ENCODE assay signal across 8 mouse cellular contexts in the genomic region with DNA sequence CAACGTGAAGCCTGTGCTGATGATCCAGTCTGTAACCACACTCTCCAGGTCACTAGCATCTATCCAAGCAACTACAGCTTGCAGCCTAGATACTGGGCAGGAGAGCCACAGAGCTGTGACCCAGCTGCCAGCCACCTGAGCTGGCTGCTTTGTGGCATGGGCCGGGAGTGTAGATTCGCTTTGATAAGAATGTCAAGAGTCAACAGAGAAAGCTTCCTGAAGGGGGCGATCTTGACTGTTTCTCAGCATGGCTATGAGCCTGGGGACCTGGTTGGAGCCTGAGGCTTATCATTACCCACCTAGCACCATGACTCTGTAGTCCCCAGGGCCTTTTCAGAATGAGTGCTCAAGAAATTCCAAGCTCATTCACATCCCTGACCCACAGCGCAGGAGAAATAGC. TPM values are rescaled to one million over a fixed set of nuclear protein-coding genes. Genes with fewer than 3 reads are reported as not detected.
DNase-seq lines count a peak whose midpoint lies in the region; ATAC-seq and TF ChIP-seq lines count a peak whose summit lies in the region.

No protein-coding gene starts in this region.

- H3K4me3 ChIP-seq in left cerebral cortex, adult 2 months: no peak overlapping the region
- peak overlapping the region; percentile 35; the same call in 1 of the 2 replicates for H3K4me3 ChIP-seq in brown adipose tissue, adult 24 weeks (ENCODE audit: insufficient read depth, low read depth, low read length)
- H3K4me3 ChIP-seq in limb, embryonic 10.5 days: no peak overlapping the region
- H3K4me3 ChIP-seq in forebrain, postnatal 0 days (ENCODE audit: low read depth, low read length): no peak overlapping the region

- peaks cover 5% of the 10 kb centered on the region; the same call in 1 of the 2 replicates for H3K4me1 ChIP-seq in brown adipose tissue, adult 24 weeks (ENCODE audit: control insufficient read depth, insufficient read depth, insufficient read length, low read length)
- H3K4me1 ChIP-seq in limb, embryonic 10.5 days: peaks cover 40% of the 10 kb centered on the region
- peaks cover 6% of the 10 kb centered on the region; the same call in 1 of the 2 replicates for H3K4me1 ChIP-seq in forebrain, postnatal 0 days (ENCODE audit: insufficient read depth)

- H3K9ac ChIP-seq in forebrain, postnatal 0 days: no peak overlapping the region

- H3K27me3 ChIP-seq in limb, embryonic 10.5 days (ENCODE audit: low read depth, poor library complexity, severe bottlenecking): no peaks in the 10 kb centered on the region; the same call in 1 of the 2 replicates
- no peaks in the 10 kb centered on the region for H3K27me3 ChIP-seq in forebrain, postnatal 0 days (ENCODE audit: insufficient read depth, low read length)

- H3K9me3 ChIP-seq in limb, embryonic 10.5 days (replicated peaks): no peaks in the 10 kb centered on the region
- H3K9me3 ChIP-seq in forebrain, postnatal 0 days (ENCODE audit: low read length): no peaks in the 10 kb centered on the region

- H3K4me2 ChIP-seq in forebrain, postnatal 0 days (ENCODE audit: low read depth): no peak overlapping the region

- intact Hi-C loops in left cerebral cortex, adult 2 months (cut with DNase I): no loop called here
- intact Hi-C loops in left cerebral cortex, postnatal 4 days (cut with DNase I): no loop called here

- peak; percentile 7; the same call in 1 of the 2 replicates for TF ChIP-seq CTCF in left cerebral cortex, adult 2 months (IDR thresholded peaks at IDR 0.05)
- TF ChIP-seq CTCF in forebrain, postnatal 0 days (IDR thresholded peaks at IDR 0.05; ENCODE audit: low read depth): no peak

- no peak overlapping the region for H3K27ac ChIP-seq in left cerebral cortex, adult 2 months
- H3K27ac ChIP-seq in brown adipose tissue, adult 24 weeks (replicated peaks; ENCODE audit: low read depth, low read length): no peak overlapping the region
- H3K27ac ChIP-seq in limb, embryonic 10.5 days: peak overlapping the region; percentile 19; the same call in 1 of the 2 replicates
- H3K27ac ChIP-seq in forebrain, postnatal 0 days (ENCODE audit: low read depth, low read length): no peak overlapping the region

- DNase-seq in left cerebral cortex, adult 2 months (ENCODE audit: extremely low spot score in 1 of 2, low spot score in 2 of 2): no peak
- no peak for DNase-seq in left cerebral cortex, postnatal 4 days
- DNase-seq in limb, embryonic 10.5 days (ENCODE audit: low spot score): no peak
- DNase-seq in retina, embryonic 14.5 days (ENCODE audit: low spot score): peak; percentile 65
- DNase-seq in forebrain, postnatal 0 days: no peak
- no peak for DNase-seq in urinary bladder, postnatal 4 days (ENCODE audit: low spot score in 2 of 2)
- no peak for DNase-seq in thymus, postnatal 25 days

- ATAC-seq in forebrain, postnatal 0 days: no peak

- H3K36me3 ChIP-seq in limb, embryonic 10.5 days: no peaks in the 10 kb centered on the region
- H3K36me3 ChIP-seq in forebrain, postnatal 0 days (ENCODE audit: insufficient read depth): no peaks in the 10 kb centered on the region

- 52% methylated on average over 5 of the region's 5 CpGs for whole genome bisulfite sequencing in limb, embryonic 10.5 days
- WGBS in forebrain, postnatal 0 days: 57% methylated on average over 5 of the region's 5 CpGs

RNA-seq across cellular contexts. Expression of a gene that starts 2.0 kb away (rescaled TPM):
- total RNA-seq in left cerebral cortex, adult 2 months (2021): 1 to 10 TPM; 4.7 to 6.5 TPM
- total RNA-seq in left cerebral cortex, postnatal 4 days (2021): 1 to 10 TPM; 9.2 TPM
- polyA plus RNA-seq in brown adipose tissue, adult 24 weeks (2012; ENCODE audit: insufficient read depth, insufficient read length, missing spikeins): 11.5 and 12.5 TPM in 2 replicates
- 10.5 and 16.1 TPM in 2 replicates for polyA plus RNA-seq in limb, embryonic 10.5 days (2016; fragmentation: Nextera tagmentation; extraction: Ambion mirVana)
- total RNA-seq in forebrain, postnatal 0 days (2014; rRNA removed): 4.2 and 7.5 TPM in 2 replicates
- polyA plus RNA-seq in forebrain, postnatal 0 days (2015; fragmentation: Nextera tagmentation; extraction: Ambion mirVana): 14.0 and 15.6 TPM in 2 replicates
